Mouse (Mus musculus) v-Abl transformed pro-B cells (cell line): ENCODE measurements at regions not wholly inside any gene's neighbourhood (a gene's known extent, or its start where the extent isn't known, plus 50 kb on each side); places are given as distances from the start of the nearest gene placed in this dataset.

Experiments
- in situ Hi-C, 2 experiments: fragments of 400-800 bp; cut with MboI; formaldehyde crosslinking; loops; one replicate each; pipeline ENCODE4 v1.15.1; 2025; ENCODE audit not compliant: unreplicated experiment in 2 of 2

DNA sequence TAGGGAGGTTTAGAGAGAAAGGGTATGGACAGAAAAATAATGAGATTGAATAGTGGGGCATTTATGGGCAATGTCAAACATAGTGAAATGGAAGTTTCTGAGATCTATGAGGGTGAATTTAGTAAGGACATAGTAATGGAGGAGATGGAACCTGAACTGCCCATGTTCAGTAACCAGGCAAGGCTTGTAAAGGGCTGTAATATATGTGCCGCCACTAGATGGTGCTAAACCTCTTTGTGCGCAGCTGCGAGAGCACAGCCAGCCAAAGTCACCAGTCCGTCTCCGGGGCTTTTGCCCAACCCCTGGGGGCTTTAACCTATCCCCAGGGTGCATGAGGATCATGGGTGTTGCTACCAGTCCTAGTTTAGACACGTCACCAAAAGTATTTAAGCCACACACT lies 77.7 kb upstream of the Vmn2r25 start:
- in situ Hi-C loops: loop anchor here (5.0 to 10.0 kb wide), 5 partner anchors 321 to 1039 kb away; no protein-coding TSS in a partner anchor

DNA sequence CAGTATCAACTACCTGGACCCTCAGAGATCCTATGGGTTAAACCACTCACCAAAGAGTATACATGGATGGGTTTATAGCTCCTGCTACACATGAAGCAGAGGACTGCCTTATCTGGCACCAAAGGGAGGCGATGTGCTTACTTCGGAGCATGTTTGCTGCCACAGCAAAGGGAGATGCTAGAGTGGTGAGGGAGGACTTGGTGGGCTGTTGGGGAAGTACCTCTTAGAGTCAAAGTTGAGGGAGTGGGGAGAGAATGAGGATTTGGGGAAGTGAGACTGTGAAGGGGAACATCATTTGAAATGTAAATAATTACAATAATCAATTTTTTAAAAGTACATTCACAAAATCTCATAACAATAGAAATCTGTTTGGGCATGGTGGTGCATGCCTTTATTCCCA lies 84.7 kb upstream of the Vmn2r25 start:
- in situ Hi-C loops: loop anchor here in 1 of 2 experiments (10.0 kb wide), 1 partner anchor 1043 kb away; no protein-coding TSS in a partner anchor

DNA sequence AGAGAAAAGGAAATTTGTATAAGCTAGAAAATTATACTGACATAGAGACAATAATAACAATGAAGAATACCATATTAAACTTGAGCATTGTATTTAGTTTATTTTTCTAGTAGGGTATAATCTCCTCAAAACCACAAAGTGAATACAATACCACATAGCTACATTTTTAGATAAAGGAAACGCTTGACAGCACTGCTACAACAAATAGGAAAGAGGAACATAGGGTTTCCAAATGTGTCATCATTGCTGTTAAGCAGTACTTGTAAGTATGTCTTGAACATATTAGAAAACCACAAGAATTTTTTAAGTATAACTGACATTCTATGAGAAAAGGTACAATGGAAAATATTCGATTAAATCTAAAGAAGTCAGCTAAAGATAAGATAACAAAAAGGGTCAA lies 63.0 kb upstream of the Vmn2r26 start:
- in situ Hi-C loops: loop anchor here in 1 of 2 experiments (10.0 to 25.0 kb wide), 4 partner anchors 413 to 1424 kb away; partner anchors contain the start of gene Necap1

DNA sequence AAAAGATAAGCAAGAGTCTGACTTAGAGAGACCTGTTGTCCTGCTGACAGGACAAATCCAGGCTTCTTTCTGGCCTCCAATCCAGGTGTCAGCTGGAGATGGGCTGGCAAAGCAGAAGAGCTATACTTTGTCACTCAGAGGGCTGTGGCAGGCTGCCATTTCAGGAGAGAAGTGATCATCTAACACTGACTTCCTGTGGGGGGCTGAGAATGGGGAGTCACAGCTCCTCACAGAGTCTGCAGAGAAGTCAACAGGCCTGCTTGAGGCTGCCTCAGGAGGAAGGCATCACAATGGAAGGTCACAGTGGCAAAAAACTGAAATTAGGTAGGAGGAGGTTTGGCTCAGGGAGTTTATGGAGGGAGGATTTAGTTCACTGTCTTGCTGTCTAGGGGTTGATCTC lies 53.2 kb upstream of the Vmn2r26 start:
- in situ Hi-C loops: loop anchor here in 1 of 2 experiments (25.0 kb wide), 2 partner anchors 1291 to 1434 kb away; no protein-coding TSS in a partner anchor
